ENCODE assay signal across 8 mouse cellular contexts in the genomic region with DNA sequence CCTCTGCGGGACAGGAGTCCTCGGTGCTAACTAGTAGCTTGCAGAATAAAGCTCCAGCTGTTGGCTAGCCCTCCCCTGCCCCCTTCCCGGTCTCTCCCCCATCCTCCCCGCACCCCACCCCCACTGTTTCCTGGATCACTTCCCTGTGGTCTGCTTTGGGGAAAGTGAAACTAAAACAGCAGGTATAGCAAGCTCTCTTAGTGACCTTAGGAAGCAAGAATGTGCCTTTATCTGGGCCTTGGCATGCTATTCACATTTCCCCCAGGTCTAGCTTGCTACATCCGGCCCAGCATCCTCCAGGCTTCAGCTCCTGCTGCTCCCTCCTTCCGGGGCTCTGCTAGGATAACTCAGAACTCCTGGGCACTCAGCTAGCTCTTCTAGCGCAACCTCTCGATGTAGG. TPM values are rescaled to one million over a fixed set of nuclear protein-coding genes. Genes with fewer than 3 reads are reported as not detected.
DNase-seq lines count a peak whose midpoint lies in the region; ATAC-seq lines count a peak whose summit lies in the region.
"Had no signal": no experiment of that assay in that cellular context is flagged by ENCODE, and none has a peak within 500 bp of the region (broad histone marks: within the 10 kb centered on the region; RNA-seq: fewer than 3 reads in every experiment).

No protein-coding gene starts in this region.

- H3K9me3 ChIP-seq in heart, embryonic 14.5 days (ENCODE audit: control insufficient read depth, low read length): no peaks in the 10 kb centered on the region
- no peaks in the 10 kb centered on the region for H3K9me3 ChIP-seq in limb, embryonic 13.5 days

- ATAC-seq in heart, embryonic 14.5 days (ENCODE audit: insufficient number of reproducible peaks, insufficient read depth, low FRiP score, low read depth): no peak
- no peak for ATAC-seq in limb, embryonic 13.5 days (ENCODE audit: low FRiP score, low read depth)
- no peak for ATAC-seq in erythroid progenitor cell, adult 5-6 weeks (replicated peaks; ENCODE audit: low FRiP score, poor library complexity, severe bottlenecking)

- peaks cover 23 to 25% of the 10 kb centered on the region in 2 experiments for H3K4me1 ChIP-seq in heart, embryonic 14.5 days (ENCODE audit: control insufficient read depth in 2 of 2, insufficient read depth in 2 of 2, low read length in 2 of 2)
- peaks cover 13% of the 10 kb centered on the region for H3K4me1 ChIP-seq in limb, embryonic 13.5 days

- H3K36me3 ChIP-seq in heart, embryonic 14.5 days (ENCODE audit: control insufficient read depth, insufficient read depth, low read length): no peaks in the 10 kb centered on the region
- no peaks in the 10 kb centered on the region for H3K36me3 ChIP-seq in limb, embryonic 13.5 days

- DNase-seq in 3134 (ENCODE audit: extremely low read depth, insufficient read length, low spot score) (peak; percentile 43), 416B (ENCODE audit: low read depth) (peak; percentile 54)
- DNase-seq in right cerebral cortex, postnatal 14 days: no peak
- DNase-seq in layer of hippocampus, postnatal 36 days: no peak
- DNase-seq: gastrocnemius, postnatal 10 days had no signal

- H3K9ac ChIP-seq in heart, embryonic 14.5 days (ENCODE audit: low read length): peak overlapping the region; percentile 44; the same call in 1 of the 2 replicates
- H3K9ac ChIP-seq in limb, embryonic 13.5 days: peak overlapping the region; percentile 26; the same call in 1 of the 2 replicates

- H3K4me2 ChIP-seq in heart, embryonic 14.5 days (ENCODE audit: low read length): peak overlapping the region; percentile 54
- peak overlapping the region; percentile 50 for H3K4me2 ChIP-seq in limb, embryonic 13.5 days (replicated peaks)

- peak overlapping the region in 1 of 2 experiments; percentile 16; a peak in 2 of 4 replicates for H3K4me3 ChIP-seq in heart, embryonic 14.5 days (ENCODE audit: control insufficient read depth in 1 of 2, insufficient read depth in 1 of 2, low read depth in 1 of 2, low read length in 2 of 2)
- 0 out of 2 replicates have a peak overlapping the region, but pooled peaks have one; percentile 8 for H3K4me3 ChIP-seq in limb, embryonic 13.5 days

- WGBS in heart, embryonic 14.5 days: 11% methylated on average over 8 of the region's 8 CpGs
- 11% methylated on average over 8 of the region's 8 CpGs for WGBS in limb, embryonic 13.5 days

- H3K27me3 ChIP-seq in heart, embryonic 14.5 days (ENCODE audit: control insufficient read depth, insufficient read depth, low read length): no peaks in the 10 kb centered on the region
- H3K27me3 ChIP-seq in limb, embryonic 13.5 days: peaks cover 54% of the 10 kb centered on the region

- H3K27ac ChIP-seq in heart, embryonic 14.5 days (replicated peaks in 1 of 2; ENCODE audit: control insufficient read depth in 1 of 2, insufficient read depth in 1 of 2, low read depth in 2 of 2, low read length in 2 of 2): peak overlapping the region in 1 of 2 experiments; percentile 51; a peak in 1 of 4 replicates
- no peak overlapping the region; the same call in 1 of the 2 replicates for H3K27ac ChIP-seq in limb, embryonic 13.5 days

RNA-seq across cellular contexts. Expression of gene Pou3f1, which starts 10.0 kb away (rescaled TPM):
- polyA plus RNA-seq in heart, embryonic 14.5 days (2014; fragmentation: Nextera tagmentation; extraction: Ambion mirVana): 0.19 and 0.20 TPM in 2 replicates
- 0.75 and 0.99 TPM in 2 replicates for polyA plus RNA-seq in limb, embryonic 13.5 days (2015; fragmentation: Nextera tagmentation; extraction: Ambion mirVana)
- not detected in 2 replicates for total RNA-seq in erythroid progenitor cell, adult 5-6 weeks (2015; ENCODE audit: low replicate concordance)
- not detected in 2 replicates for total RNA-seq in erythroid progenitor cell, adult 5-6 weeks (2017; ENCODE audit: low replicate concordance)
- total RNA-seq in layer of hippocampus, postnatal 36 days (2021): 10 to 100 TPM; 42.7 to 44.9 TPM

RNA-seq across cellular contexts. Expression of gene 3100002H09Rik, which starts 36.0 kb away (rescaled TPM):
- not detected in 2 replicates for polyA plus RNA-seq in heart, embryonic 14.5 days (2014; fragmentation: Nextera tagmentation; extraction: Ambion mirVana)
- polyA plus RNA-seq in limb, embryonic 13.5 days (2015; fragmentation: Nextera tagmentation; extraction: Ambion mirVana): 0.23 TPM in 2 replicates
- not detected in 2 replicates for total RNA-seq in erythroid progenitor cell, adult 5-6 weeks (2015; ENCODE audit: low replicate concordance)
- not detected in 2 replicates for total RNA-seq in erythroid progenitor cell, adult 5-6 weeks (2017; ENCODE audit: low replicate concordance)
- total RNA-seq in layer of hippocampus, postnatal 36 days (2021): 1 to 10 TPM; 1.1 to 1.4 TPM
- total RNA-seq: gastrocnemius, postnatal 10 days had no signal

RNA-seq across cellular contexts. Expression of gene Utp11, which starts 46.8 kb away (rescaled TPM):
- polyA plus RNA-seq in heart, embryonic 14.5 days (2014; fragmentation: Nextera tagmentation; extraction: Ambion mirVana): 38.8 and 42.5 TPM in 2 replicates
- 84.4 and 87.9 TPM in 2 replicates for polyA plus RNA-seq in limb, embryonic 13.5 days (2015; fragmentation: Nextera tagmentation; extraction: Ambion mirVana)
- total RNA-seq in erythroid progenitor cell, adult 5-6 weeks (2015; ENCODE audit: low replicate concordance): 10.5 and 24.7 TPM in 2 replicates
- total RNA-seq in erythroid progenitor cell, adult 5-6 weeks (2017; ENCODE audit: low replicate concordance): 9.0 and 11.4 TPM in 2 replicates
- total RNA-seq in layer of hippocampus, postnatal 36 days (2021): 10 to 100 TPM; 15.9 to 16.9 TPM

RNA-seq across cellular contexts. Expression of gene Fhl3, which starts 53.9 kb away (rescaled TPM):
- polyA plus RNA-seq in heart, embryonic 14.5 days (2014; fragmentation: Nextera tagmentation; extraction: Ambion mirVana): 6.8 and 7.0 TPM in 2 replicates
- polyA plus RNA-seq in limb, embryonic 13.5 days (2015; fragmentation: Nextera tagmentation; extraction: Ambion mirVana): 19.9 and 23.8 TPM in 2 replicates
- 4.0 TPM in 1 of 2 replicates, not detected in the other for total RNA-seq in erythroid progenitor cell, adult 5-6 weeks (2015; ENCODE audit: low replicate concordance)
- 0.64 TPM in 1 of 2 replicates, not detected in the other for total RNA-seq in erythroid progenitor cell, adult 5-6 weeks (2017; ENCODE audit: low replicate concordance)
- total RNA-seq in layer of hippocampus, postnatal 36 days (2021): 1 to 10 TPM; 1.7 to 2.4 TPM

Comparison
In these comparisons a context has a peak if more than half of its experiments do, and no peak if none do; other contexts are left out.
1. DNase-seq: peak in 3134 (single experiment) and 416B (single experiment); none in right cerebral cortex, postnatal 14 days (single experiment) and layer of hippocampus, postnatal 36 days (0 of 2).
2. RNA of gene Pou3f1, which starts 10.0 kb away (total RNA-seq): 42.7 to 44.9 TPM in layer of hippocampus, postnatal 36 days; not detected in erythroid progenitor cell, adult 5-6 weeks; every median in the first group is over 10 times any median in the second.